Mouse (Mus musculus) retina, postnatal 7 days (tissue): Measurements from ENCODE around the gene Fosb.
A peak's percentile ranks its signal among the peaks of the same experiment; 100 is the strongest.

Source experiments
- DNase-seq: peaks from one replicate; pipeline ENCODE4 v3.0.0-alpha.2; 2012; ENCODE audit warnings: low read depth, low spot score

Fosb gene

DNA sequence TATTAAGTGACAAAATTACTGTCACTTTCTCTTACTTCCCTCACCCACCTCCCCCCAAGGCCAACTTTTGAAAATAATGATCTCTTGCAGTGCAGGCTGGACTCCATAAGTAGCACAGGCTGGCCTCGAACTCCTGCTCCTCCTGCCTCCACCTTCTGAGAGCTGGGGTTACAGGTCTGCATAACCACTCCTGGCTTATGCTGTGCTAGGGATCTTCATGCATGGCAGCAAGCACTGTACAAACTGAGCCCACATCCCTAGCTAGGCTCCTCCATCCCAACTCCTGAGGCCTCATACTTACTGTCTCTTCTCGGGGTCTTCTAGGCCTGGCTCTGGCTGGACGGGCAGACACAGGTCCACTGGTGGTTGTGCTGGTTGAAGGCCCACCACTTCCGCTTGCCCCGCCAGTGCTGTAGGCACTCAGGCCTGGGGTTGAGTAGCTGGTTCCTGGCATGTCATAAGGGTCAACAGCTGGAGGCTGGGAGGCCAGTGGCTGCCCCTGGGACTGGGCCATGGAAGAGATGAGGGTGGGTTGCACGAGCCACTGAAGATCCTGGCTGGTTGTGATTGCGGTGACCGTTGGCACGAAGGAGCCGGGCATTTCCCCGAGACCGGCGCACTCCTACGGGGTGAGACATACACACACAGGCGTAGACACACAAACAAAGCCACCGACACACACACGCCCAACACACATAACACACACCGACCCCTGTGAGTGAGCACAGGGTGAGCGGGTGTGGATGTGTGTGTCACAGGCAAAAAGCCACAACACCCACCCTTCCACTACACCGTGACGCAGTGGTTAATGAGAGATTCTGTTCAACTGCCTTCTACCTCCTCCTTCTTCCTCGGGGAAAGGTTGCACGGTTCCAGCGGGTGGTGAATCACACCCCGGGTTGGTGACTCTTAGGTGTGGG, 2.8 kb downstream of the Fosb start:
- DNase-seq = no peak

DNA sequence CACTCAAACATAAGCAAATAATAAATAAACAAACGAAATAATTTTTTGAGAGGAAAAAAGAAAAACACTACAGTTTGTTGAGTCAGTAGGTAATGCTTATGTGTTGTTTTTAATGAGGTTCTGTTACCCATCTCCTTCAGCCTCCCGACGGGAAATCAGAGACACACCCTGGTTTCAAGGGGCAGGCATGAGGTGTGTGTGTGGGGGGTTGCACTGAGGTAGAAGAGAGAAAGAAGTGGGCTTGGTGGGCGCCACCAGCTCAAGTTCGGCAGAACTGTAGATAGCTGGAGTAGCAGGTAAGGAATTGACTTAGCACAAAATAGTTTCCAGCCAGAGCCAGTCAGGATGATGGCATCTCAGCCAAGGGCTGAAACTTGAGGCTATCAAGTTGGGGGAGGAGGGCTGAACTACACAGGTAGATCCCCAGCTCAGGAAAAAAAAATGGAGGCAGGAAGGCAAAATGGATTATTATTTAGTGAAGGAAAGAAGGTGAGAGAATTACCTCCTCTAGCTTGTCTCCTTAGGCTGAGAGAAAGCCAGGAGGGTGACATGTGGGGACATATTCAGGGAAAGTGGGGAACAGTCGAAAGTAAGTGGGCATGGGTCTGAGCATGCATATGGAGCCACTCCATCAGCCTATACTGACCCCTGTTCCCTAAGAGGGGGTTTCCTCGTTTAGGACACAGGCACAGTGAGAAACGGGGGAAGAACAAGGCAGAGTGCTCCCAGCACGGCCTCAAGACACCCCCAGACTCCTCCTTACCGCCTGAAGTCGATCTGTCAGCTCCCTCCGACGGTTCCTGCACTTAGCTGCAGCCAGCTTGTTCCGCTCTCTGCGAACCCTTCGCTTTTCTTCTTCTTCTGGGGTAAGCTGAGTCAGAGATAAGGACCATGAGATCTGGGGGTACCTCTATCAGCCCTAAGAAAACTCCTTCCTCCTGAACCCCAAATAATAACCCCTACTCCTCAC, 3.8 kb downstream of the Fosb start:
- no peak for DNase-seq

DNA sequence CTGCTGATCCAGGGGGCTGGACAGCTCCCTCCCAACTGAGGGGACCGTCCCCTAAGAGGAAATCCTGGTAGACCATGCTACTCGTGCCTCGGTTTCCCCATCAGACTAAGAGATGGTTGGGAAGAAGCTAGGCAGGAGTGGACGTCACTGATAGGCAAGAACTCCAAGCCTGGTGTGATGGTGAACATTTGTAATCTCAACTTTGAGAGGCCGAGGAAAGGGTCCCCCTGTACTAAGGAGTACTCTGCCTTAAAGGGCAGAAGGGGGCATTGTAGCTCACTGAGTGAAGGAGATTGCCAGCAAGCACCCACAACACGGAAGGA, 4.5 kb downstream of the Fosb start:
- no peak for DNase-seq

DNA sequence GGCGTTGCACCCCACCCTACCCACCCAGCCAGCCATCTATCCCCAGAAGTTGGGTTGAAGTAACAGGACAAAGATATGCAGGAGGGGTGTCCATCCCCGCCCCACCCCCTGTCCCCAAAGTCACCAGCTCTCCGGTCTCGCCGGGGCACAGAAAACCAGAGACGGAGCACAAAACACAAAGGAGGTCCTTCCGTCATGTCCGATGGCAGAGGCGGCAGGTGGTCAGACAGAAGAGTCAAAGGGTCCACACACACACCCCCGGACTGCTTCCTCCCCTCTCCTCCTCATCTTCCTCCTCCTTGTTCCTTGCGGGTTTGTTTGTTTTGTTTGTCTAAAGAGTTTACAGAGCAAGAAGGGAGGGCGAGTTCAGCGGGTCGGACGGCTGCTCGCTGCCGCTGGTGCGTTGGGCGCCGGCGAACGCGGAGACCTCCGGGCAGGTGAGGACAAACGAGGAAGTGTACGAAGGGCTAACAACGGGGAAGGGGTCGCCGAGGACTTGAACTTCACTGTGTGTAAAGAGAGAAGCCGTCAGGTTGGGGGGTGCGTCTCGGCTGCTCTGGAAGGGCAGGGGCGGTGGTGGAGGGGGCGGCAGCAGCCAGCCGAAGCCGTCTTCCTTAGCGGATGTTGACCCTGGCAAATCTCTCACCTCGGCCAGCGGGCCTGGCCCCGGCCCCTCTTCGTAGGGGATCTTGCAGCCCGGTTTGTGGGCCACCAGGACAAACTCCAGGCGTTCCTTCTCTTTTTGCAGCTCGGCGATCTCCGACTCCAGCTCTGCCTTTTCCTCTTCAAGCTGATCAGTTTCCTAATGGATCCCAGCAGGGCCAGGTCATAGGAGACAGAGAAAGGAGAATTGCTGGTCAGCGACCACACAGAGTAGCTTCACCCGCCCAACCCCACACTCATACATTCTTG, 5.1 kb downstream of the Fosb start:
- DNase-seq = no peak

DNA sequence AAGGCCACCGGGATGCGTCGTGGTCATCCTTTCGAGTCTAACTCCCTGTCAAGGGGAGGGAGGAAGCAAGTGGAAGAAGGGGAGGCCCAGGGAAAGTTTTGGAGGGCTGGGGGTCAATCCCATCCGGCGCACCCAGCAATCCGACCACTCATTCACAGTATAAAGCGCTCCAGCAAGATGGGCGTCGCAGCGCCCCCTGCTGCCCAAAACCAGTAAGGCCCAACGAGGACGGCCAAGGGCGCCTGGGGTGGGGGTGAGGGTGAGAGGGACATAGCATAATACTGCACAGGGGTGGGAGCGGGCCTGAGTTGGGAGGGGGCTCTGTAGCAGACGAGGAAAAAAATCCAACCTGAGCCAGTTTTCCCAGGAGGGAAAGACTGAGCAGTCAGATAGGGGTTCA, 6.1 kb downstream of the Fosb start:
- DNase-seq = peak; percentile 71

DNA sequence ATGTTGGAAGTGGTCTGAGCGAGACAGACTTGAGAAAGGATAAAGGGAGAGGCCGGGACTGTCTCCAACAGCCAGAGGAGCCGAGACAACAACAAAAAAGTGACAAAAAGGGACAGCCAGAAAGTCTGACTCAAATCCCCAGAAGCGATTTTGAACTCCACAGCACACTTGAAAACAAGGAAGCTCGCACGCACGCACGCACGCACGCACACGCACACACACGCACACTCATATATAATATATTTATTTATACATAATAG, 6.9 kb downstream of the Fosb start:
- no peak for DNase-seq

DNA sequence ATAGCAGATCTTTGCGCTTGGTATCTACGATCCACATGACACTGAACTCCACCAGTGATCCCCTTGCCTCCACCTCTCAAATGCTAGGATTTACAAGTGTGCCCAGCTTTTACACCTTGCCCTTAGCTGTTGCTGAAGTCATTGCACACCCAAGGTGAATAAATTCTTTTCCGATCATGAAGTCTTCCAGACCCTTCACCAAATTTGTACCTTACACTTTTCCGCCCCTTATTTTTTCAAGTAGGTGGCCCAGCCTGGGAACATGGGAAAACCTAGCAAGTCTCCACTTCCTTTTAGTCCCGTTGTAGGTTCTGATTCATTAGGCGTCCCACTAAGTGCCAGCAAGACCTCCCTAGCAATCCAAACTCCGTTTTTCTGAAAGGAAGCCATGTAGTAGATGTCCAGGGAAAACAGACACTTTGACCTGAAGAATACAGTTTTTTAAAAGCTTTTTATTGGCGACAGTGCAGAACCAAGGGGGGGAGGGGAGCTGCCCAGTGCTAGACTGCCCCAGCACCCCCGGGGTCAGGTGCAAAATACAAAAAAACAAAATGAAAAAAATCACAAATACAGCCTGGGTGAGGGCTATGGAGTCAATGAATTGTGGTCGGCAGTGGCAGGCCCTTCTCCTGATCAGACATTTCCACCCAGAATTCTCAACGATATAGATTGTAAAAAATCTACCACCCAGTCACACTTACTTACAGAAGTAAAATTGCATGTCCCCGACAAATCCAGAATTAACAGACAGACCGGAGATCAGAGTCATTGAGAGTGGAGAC, 7.4 kb downstream of the Fosb start:
- no peak for DNase-seq

DNA sequence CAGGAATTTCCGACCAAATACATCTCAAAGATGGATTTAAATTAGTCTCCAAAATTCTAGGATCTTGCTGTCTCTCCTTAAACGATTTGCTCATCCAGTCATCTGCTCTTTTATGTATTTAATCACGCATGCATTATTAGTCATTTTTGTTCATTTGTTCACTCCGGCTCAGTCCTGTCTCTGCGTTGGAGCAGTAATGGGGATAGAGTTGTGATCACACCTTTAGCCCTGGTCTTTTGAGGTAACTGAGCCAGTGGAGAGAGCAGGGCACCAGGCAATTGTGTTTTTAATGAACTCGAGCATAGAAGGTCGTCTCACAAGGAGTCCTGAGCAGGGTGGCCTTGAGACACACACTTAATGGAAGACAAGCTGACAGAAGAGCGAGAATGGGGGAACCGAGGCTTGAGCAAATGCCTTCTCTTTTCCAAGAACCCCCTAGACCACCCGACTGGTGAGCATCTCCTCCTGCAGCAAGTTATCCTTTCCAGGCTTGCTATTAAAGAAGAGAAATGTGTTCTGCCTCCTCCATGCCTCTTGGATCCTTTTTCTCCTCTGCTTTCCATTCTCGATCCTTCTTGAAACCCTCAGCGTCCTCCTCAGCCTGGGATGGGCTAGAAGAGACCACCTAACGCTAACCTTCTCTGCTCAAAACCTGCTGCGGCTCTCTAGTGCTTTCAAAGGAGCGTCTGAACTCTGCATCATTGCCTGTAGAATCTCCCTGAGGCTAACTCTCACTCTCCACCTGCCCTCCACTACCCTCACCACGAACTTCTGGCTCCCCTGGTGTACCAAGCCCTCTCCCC, 8.2 kb downstream of the Fosb start:
- DNase-seq = no peak

DNA sequence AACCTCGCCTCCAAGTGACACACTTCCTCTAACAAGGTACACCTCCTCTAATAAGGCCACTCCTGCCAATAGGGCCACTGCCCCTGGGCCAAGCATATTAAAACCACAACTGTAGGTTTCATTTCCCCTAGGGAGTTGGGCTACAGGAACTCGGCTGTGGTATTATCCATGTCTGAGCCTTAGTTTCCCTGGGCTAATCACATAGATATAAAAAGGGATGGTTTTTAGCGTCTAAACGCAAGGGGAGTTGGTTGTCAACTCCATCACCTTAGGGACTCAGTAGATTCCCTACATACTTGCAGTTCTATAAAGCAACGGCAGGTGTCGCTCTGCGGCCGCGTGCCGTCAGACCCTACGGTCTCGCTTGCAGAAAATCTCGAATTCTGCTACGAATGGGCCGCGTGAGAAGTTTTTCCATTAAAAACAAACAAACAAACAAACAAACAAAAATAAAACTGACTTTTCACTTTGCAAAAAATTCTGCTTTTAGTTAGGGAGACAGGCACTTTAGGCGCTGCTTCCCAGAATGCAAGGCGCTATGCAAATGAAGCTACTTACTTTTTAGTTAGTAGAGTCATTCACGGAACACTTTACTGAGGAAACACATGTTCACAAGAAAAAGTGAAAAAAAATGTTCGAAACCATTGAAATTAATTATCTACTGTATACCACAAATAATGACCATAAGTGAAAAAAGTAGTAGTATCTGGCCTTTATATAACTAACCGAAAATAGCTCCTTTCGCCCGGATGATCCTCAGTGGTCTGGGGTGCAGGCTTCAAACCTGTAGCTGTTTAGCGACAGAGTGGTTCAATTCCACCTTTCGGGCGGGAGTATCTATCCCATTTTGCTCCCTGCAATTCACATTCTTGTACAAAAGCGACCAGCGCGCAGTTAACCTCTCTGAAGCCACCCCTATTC, 9.1 kb downstream of the Fosb start:
- DNase-seq = peak; percentile 79

DNA sequence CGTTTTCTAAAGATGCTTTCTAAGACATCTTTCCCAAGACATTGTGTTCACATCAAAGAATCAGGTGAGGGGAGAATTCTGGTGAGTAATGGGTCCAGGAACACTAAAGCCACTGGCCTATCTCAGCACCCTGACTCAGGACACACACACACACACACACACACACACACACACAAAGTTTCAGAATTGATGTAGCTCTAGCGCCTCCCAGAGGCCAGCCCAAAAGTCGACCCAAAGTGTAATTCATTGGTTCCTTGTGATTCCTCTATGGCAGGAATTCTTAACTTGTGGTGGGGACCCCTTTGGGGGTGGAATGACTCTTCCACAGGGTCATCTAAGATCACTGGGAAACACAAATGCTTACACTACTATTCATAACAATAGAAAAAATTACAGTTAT, 10.7 kb downstream of the Fosb start:
- DNase-seq = no peak

DNA sequence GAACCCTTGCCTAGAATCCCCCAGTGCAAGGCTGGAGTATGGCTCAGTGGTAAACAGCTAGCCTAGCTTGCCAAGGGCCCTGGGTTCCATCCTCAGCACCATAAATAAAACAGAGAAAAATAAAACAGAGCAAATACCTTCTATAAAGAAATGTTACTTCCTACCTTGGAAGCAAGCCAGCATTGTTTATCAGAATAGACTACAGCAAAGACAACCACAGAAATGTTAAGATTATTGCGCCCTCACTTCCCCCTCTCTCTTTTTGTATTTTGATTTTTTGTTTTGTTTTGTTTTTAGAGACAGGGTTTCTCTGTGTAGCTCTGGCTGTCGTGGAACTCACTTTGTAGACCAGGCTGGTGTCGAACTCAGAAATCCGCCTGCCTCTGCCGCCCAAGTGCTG, 12.1 kb downstream of the Fosb start:
- no peak for DNase-seq

DNA sequence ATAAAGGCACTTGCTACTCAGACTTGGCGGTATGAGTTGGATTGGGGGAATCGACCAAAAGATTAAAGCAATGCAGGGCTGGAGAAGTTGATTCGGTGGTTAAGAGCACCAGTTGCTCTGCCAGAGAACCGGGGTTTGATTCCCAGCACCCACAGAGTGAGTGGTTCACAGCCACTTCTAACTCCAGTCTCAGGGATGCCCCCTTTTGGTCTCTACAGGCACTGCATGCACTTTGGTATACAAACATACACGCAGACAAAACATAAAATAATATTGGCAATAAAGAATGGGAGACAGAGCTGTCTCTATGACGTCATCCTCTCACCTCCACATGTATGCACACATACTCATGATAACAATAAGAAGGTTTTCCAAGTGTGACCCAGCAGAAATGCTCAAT, 12.8 kb downstream of the Fosb start:
- no peak for DNase-seq

DNA sequence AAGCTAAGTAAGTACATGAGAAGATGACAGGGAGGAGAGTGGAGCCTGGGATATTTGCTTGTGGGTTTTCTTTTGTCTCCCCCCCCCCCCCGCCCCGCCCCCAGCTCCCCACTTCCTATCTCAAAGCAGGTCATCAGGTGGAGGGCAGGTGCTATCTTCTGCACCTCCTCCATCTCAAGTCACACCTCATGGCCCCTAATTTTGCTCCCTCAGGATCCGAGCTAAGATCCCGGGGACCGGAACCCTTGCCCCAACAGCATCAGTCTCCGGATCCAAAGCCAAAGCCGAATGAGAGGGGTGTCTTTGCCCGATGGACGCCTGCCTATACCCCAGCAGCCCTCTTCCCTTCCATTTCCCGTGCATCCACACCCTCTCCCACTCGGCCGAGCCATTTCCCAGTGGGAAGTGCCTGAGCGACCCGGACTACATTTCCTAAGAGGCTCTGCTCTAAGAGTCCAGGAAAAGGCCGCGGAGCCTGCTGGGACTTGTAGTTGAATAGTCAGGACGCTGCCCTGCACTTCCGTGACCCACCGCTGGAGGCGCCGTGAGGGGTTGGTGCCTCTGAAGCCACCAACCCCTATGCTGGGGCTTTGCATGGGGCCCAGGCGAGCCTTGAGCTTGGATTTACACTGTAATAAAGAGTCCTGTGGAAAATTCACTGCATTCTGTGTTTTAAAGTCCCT, 14.2 kb downstream of the Fosb start:
- DNase-seq = peak; percentile 92

DNA sequence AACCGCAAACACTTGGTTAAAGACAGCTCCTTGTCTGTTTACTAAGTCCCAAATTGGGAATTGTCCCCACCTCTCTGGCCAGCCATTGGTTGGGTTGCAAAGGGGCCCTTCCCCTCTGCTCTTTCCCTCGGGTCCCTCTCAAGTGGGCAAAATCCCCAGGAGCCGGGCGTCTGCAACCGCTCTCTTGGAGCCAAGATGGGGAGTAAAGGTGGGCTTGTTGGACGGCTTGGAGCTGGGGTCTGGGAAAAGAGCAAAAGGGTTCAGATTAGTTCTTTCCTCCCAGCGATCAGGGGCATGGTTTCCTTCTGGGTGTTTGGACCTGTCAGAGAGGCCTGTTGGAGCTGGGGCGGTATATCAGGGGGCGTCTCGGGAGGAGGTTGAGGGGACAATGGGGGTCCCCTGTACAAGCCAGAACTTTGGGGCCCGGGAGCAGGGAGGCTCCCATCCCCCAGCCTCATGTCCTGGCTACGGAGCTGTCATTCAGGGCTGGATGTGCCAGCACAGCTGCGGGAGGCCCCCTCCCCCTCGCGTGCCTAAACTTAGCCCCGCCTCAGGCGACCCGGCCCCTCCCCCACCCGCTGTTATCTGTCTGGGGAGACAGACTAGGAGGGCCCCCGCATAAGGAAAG, 18.8 kb downstream of the Fosb start:
- DNase-seq = no peak

DNA sequence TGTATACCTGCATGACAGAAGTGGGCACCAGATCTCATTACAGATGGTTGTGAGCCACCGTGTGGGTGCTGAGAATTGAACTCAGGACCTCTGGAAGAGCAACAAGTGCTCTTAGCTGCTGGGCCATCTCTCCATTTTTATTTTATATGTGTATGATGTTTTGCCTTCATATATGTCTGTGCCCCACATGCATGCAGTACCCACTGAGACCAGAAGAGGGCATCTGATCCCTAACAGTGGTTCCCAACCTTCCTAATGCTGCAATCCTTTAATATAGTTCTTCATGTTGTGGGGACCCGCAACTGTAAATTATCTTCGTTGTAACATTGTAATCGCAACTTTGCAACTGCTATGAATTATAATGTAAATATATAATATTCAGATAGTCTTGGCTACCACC, 25.1 kb downstream of the Fosb start:
- DNase-seq = no peak

DNA sequence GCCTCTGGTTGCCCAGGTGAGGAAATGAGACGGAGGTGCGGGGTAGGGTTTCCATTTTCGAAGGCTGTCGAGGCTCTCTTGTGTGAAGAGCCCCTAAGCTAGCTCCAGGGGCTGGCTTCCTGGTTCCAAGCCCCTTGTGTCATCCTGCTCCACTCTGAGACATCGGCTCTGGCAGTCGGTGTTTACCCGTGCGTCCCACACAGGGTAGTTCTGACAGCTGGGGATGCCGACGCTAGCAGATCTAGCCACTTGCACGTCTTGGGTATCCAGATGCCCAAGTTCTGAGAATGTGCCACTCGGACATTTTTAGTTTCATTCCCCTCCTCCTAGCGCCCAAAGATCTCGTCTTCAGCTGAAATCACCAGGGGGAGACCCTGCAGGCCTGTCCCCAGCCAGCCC, 26.4 kb downstream of the Fosb start:
- no peak for DNase-seq

DNA sequence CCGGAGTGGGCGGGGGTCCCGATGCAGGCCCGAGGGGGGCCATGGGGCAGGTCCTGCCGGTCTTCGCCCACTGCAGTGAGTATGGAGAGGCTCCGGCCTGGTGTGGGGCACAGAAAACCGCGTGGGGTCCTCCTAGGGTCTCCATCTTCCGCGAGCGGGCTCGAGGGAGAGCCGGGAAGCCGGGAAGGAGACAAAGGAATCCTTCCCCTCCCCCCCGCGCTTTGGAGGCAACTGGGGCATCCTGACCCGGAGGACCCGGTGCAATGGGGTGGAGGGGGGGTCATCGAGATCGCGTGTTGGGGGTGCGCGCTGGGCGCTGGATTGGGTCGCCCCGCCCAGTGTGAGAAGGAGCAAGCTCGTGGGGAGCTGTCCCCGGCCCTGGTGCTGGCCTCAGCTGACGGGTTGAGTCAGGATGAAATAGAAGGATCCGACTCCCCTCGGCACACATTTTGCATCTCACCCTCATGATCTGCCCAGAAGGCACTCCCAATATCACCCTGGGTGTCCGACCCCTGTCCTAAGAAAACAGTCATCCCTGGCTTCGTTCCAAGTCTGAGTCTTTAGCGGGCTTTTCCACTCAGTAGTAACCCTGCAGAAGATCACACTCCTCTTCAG, 27.0 kb downstream of the Fosb start:
- no peak for DNase-seq

DNA sequence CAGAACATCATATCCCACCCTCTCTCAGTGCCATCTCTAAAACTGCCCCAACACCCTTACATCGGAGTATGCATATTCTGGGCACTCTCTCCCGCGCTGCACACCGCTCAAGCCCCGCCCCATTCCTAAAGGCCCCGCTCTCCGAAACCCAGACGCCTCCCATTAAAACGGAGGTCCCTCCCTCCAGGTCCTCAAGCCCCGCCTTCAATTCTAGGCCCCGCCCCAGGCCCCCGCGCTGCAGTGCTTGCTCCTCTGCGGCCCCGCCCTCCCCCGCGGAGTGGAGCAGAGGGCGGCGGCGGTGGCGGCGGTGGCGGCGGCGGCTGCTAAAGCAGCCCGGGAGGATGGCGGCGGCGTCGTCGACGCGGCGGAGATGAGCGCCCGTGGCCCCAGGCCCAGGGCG, 27.5 kb downstream of the Fosb start, which contains the start of gene Rtn2:
Gene Rtn2 (plus strand): TSS at position 240 of the 400 bp plus-strand sequence.
- peak; percentile 84 for DNase-seq
